ENCODE assay signal across 20 mouse cellular contexts in genomic region chr13:111421330-111421729, GRCm38 (mm10).
DNase-seq lines count a peak whose midpoint lies in the region; ATAC-seq and TF ChIP-seq lines count a peak whose summit lies in the region.
"Had no signal": no experiment of that assay in that cellular context is flagged by ENCODE, and none has a peak within 500 bp of the region (broad histone marks: within the 10 kb centered on the region; RNA-seq: fewer than 3 reads in every experiment).

No protein-coding gene starts in this region.

- H3K4me3 ChIP-seq in intestine, embryonic 15.5 days (replicated peaks): no peak overlapping the region
- H3K4me3 ChIP-seq in intestine, embryonic 16.5 days (ENCODE audit: low read length): no peak overlapping the region
- peak overlapping the region; percentile 51 for H3K4me3 ChIP-seq in megakaryocyte, embryonic 14.5 days (replicated peaks)
- H3K4me3 ChIP-seq in myocyte: no peak overlapping the region
- H3K4me3 ChIP-seq: hindbrain, embryonic 15.5 days; limb, embryonic 12.5 days; neural tube, embryonic 13.5 days had no signal

- H3K9ac ChIP-seq in intestine, embryonic 15.5 days: no peak overlapping the region
- no peak overlapping the region for H3K9ac ChIP-seq in intestine, embryonic 16.5 days (ENCODE audit: low read depth, low read length)
- H3K9ac ChIP-seq: hindbrain, embryonic 15.5 days; limb, embryonic 12.5 days; neural tube, embryonic 13.5 days had no signal

- DNase-seq in adipocyte (ENCODE audit: low spot score): peak; percentile 36
- DNase-seq in left cerebral cortex, postnatal 10 days (ENCODE audit: extremely low spot score in 1 of 2, low spot score in 2 of 2): no peak
- DNase-seq: adrenal gland, adult 8-10 months; cerebellum, adult 2 months; gastrocnemius, postnatal 25 days; heart, postnatal 14 days; right cerebral cortex, postnatal 14 days; thymus, postnatal 36 days had no signal

- no peaks in the 10 kb centered on the region for H3K79me2 ChIP-seq in myocyte (ENCODE audit: control insufficient read depth, insufficient read depth)

- H3ac ChIP-seq in myocyte (ENCODE audit: control insufficient read depth, insufficient read length): no peak overlapping the region

- no peaks in the 10 kb centered on the region for H3K36me3 ChIP-seq in intestine, embryonic 15.5 days
- peaks cover 3% of the 10 kb centered on the region; the same call in 1 of the 2 replicates for H3K36me3 ChIP-seq in intestine, embryonic 16.5 days (ENCODE audit: control insufficient read depth, insufficient read depth, low read length)
- peaks cover 37% of the 10 kb centered on the region for H3K36me3 ChIP-seq in megakaryocyte, embryonic 14.5 days (replicated peaks; ENCODE audit: low read length)
- peaks cover 13% of the 10 kb centered on the region for H3K36me3 ChIP-seq in myocyte (ENCODE audit: control insufficient read depth, insufficient read depth)

- 0 out of 2 replicates have a peak, but pooled peaks have one; percentile 17 for ATAC-seq in intestine, embryonic 15.5 days
- ATAC-seq in intestine, embryonic 16.5 days: no peak
- no peak for ATAC-seq in megakaryocyte, adult 5-6 weeks (ENCODE audit: poor library complexity, severe bottlenecking)
- ATAC-seq: CD4-positive, CD25-positive, alpha-beta regulatory T cell, adult 4 months had no signal

- intact Hi-C loops in left cerebral cortex, postnatal 10 days (cut with DNase I): no loop called here

- H3K27ac ChIP-seq in intestine, embryonic 15.5 days: no peak overlapping the region
- no peak overlapping the region for H3K27ac ChIP-seq in intestine, embryonic 16.5 days (ENCODE audit: low read length)
- H3K27ac ChIP-seq: hindbrain, embryonic 15.5 days; limb, embryonic 12.5 days; macrophage; neural tube, embryonic 13.5 days had no signal

- H3K4me1 ChIP-seq in intestine, embryonic 15.5 days (replicated peaks): no peaks in the 10 kb centered on the region
- no peaks in the 10 kb centered on the region for H3K4me1 ChIP-seq in intestine, embryonic 16.5 days (ENCODE audit: control insufficient read depth, insufficient read depth, low read length)
- H3K4me1 ChIP-seq in megakaryocyte, embryonic 14.5 days: peaks cover 13% of the 10 kb centered on the region
- H3K4me1 ChIP-seq: hindbrain, embryonic 15.5 days; limb, embryonic 12.5 days; neural tube, embryonic 13.5 days had no signal

- H3K9me3 ChIP-seq in intestine, embryonic 15.5 days: no peaks in the 10 kb centered on the region
- H3K9me3 ChIP-seq in intestine, embryonic 16.5 days (ENCODE audit: control insufficient read depth, low read length): no peaks in the 10 kb centered on the region
- H3K9me3 ChIP-seq in megakaryocyte, embryonic 14.5 days: no peaks in the 10 kb centered on the region
- H3K9me3 ChIP-seq: G1E; hindbrain, embryonic 15.5 days; limb, embryonic 12.5 days; neural tube, embryonic 13.5 days had no signal

- no peak for TF ChIP-seq POLR2A in myocyte (IDR thresholded peaks at IDR 0.05; ENCODE audit: insufficient read length, low read depth)

- H3K4me2 ChIP-seq in intestine, embryonic 15.5 days (replicated peaks): no peak overlapping the region
- no peak overlapping the region for H3K4me2 ChIP-seq in intestine, embryonic 16.5 days (ENCODE audit: low read depth, low read length)
- no peak overlapping the region for H3K4me2 ChIP-seq in myocyte (ENCODE audit: low read depth)
- H3K4me2 ChIP-seq: heart, embryonic 11.5 days; hindbrain, embryonic 15.5 days; limb, embryonic 12.5 days; neural tube, embryonic 13.5 days had no signal

- H3K27me3 ChIP-seq in intestine, embryonic 15.5 days (replicated peaks): no peaks in the 10 kb centered on the region
- no peaks in the 10 kb centered on the region for H3K27me3 ChIP-seq in intestine, embryonic 16.5 days (replicated peaks; ENCODE audit: control insufficient read depth, insufficient read depth, low read length)
- H3K27me3 ChIP-seq in megakaryocyte, embryonic 14.5 days (replicated peaks): no peaks in the 10 kb centered on the region
- no peaks in the 10 kb centered on the region for H3K27me3 ChIP-seq in myocyte (ENCODE audit: control insufficient read depth, insufficient read depth, insufficient read length)
- H3K27me3 ChIP-seq: hindbrain, embryonic 15.5 days; limb, embryonic 12.5 days; neural tube, embryonic 13.5 days had no signal

TF ChIP-seq in myocyte, 11 proteins besides CTCF, POLR2A, EP300 and RAD21:
- TF ChIP-seq SRF (IDR thresholded peaks at IDR 0.05; ENCODE audit: control insufficient read depth, insufficient read length, low read depth): no peak
- no peak for TF ChIP-seq MYOD1 (IDR thresholded peaks at IDR 0.05; ENCODE audit: control insufficient read depth in 1 of 3, insufficient read length in 2 of 3, low read depth in 2 of 3)
- no peak for TF ChIP-seq REST (IDR thresholded peaks at IDR 0.05; ENCODE audit: insufficient read depth, insufficient read length)
- peak; percentile 37 for TF ChIP-seq POLR2AphosphoS2 (IDR thresholded peaks at IDR 0.05; ENCODE audit: insufficient read length, low read depth)
- no peak for TF ChIP-seq E2F4 (IDR thresholded peaks at IDR 0.05; ENCODE audit: insufficient read depth)
- TF ChIP-seq TCF3 (IDR thresholded peaks at IDR 0.05; ENCODE audit: insufficient read length, low read depth): no peak
- no peak for TF ChIP-seq TCF12 (IDR thresholded peaks at IDR 0.05; ENCODE audit: insufficient read depth, poor library complexity, severe bottlenecking)
- TF ChIP-seq USF1 (IDR thresholded peaks at IDR 0.05; ENCODE audit: low read depth): no peak
- TF ChIP-seq CEBPB (IDR thresholded peaks at IDR 0.05; ENCODE audit: insufficient read depth, poor library complexity, severe bottlenecking): no peak
TF ChIP-seq in myocyte: peak in this region for 1.
